Comparison of ENCODE assay signal across 22 mouse cellular contexts in genomic region chr10:3851461-3851860, GRCm38 (mm10).
DNase-seq lines count a peak whose midpoint lies in the region; ATAC-seq and TF ChIP-seq lines count a peak whose summit lies in the region.
"Had no signal": no experiment of that assay in that cellular context is flagged by ENCODE, and none has a peak within 500 bp of the region (broad histone marks: within the 10 kb centered on the region; RNA-seq: fewer than 3 reads in every experiment).

No protein-coding gene starts in this region.

- no peak overlapping the region for H3K4me3 ChIP-seq in heart, embryonic 15.5 days
- no peak overlapping the region for H3K4me3 ChIP-seq in heart, embryonic 11.5 days (ENCODE audit: low read depth, low read length)
- no peak overlapping the region for H3K4me3 ChIP-seq in lung, embryonic 14.5 days (ENCODE audit: low read depth, low read length)
- no peak overlapping the region for H3K4me3 ChIP-seq in embryonic facial prominence, embryonic 13.5 days
- H3K4me3 ChIP-seq in stomach, postnatal 0 days (ENCODE audit: low read depth, low read length), result no peak overlapping the region
- H3K4me3 ChIP-seq: neural tube, embryonic 15.5 days had no signal

- no peaks in the 10 kb centered on the region for H3K27me3 ChIP-seq in heart, embryonic 15.5 days
- no peaks in the 10 kb centered on the region for H3K27me3 ChIP-seq in heart, embryonic 11.5 days (ENCODE audit: control insufficient read depth, insufficient read depth, low read length)
- no peaks in the 10 kb centered on the region for H3K27me3 ChIP-seq in lung, embryonic 14.5 days (ENCODE audit: insufficient read depth, low read length)
- no peaks in the 10 kb centered on the region for H3K27me3 ChIP-seq in embryonic facial prominence, embryonic 13.5 days
- H3K27me3 ChIP-seq in stomach, postnatal 0 days (ENCODE audit: control insufficient read depth, insufficient read depth, low read length), result no peaks in the 10 kb centered on the region
- H3K27me3 ChIP-seq: neural tube, embryonic 15.5 days had no signal

- no peak overlapping the region for H3K9ac ChIP-seq in heart, embryonic 15.5 days
- no peak overlapping the region for H3K9ac ChIP-seq in heart, embryonic 11.5 days (ENCODE audit: low read depth, low read length)
- H3K9ac ChIP-seq in lung, embryonic 14.5 days, result no peak overlapping the region
- H3K9ac ChIP-seq in embryonic facial prominence, embryonic 13.5 days, result no peak overlapping the region
- H3K9ac ChIP-seq in stomach, postnatal 0 days (ENCODE audit: low read length), result no peak overlapping the region
- H3K9ac ChIP-seq: liver, embryonic 14.5 days; neural tube, embryonic 15.5 days had no signal

- no peak for ATAC-seq in heart, embryonic 15.5 days (replicated peaks; ENCODE audit: insufficient number of reproducible peaks, insufficient read depth, low FRiP score, low read depth)
- ATAC-seq in heart, embryonic 11.5 days (replicated peaks; ENCODE audit: insufficient number of reproducible peaks, low FRiP score, low TSS enrichment), result no peak
- ATAC-seq in lung, embryonic 14.5 days (ENCODE audit: insufficient read depth), result peak; percentile 54; the same call in 1 of the 2 replicates
- ATAC-seq in embryonic facial prominence, embryonic 13.5 days (ENCODE audit: insufficient number of reproducible peaks, insufficient read depth, low FRiP score, low TSS enrichment, low read depth), result 0 out of 2 replicates have a peak, but pooled peaks have one; percentile 60
- peak; percentile 51; the same call in 1 of the 2 replicates for ATAC-seq in stomach, postnatal 0 days (ENCODE audit: low FRiP score, low TSS enrichment)
- ATAC-seq: activated CD4-positive, CD25-positive, alpha-beta regulatory T cell, adult 4 months; forebrain, embryonic 14.5 days; hindbrain, embryonic 16.5 days; Patski had no signal

- no peak overlapping the region for H3K4me2 ChIP-seq in heart, embryonic 15.5 days
- no peak overlapping the region for H3K4me2 ChIP-seq in heart, embryonic 11.5 days
- no peak overlapping the region for H3K4me2 ChIP-seq in lung, embryonic 14.5 days
- H3K4me2 ChIP-seq in embryonic facial prominence, embryonic 13.5 days, result no peak overlapping the region
- no peak overlapping the region for H3K4me2 ChIP-seq in stomach, postnatal 0 days (replicated peaks; ENCODE audit: low read depth)
- H3K4me2 ChIP-seq: neural tube, embryonic 15.5 days had no signal

- peaks cover 3% of the 10 kb centered on the region; the same call in 1 of the 2 replicates for H3K4me1 ChIP-seq in heart, embryonic 15.5 days (replicated peaks)
- H3K4me1 ChIP-seq in heart, embryonic 11.5 days (ENCODE audit: control insufficient read depth, insufficient read depth, low read length), result peaks cover 6% of the 10 kb centered on the region
- peaks cover 6% of the 10 kb centered on the region for H3K4me1 ChIP-seq in lung, embryonic 14.5 days (ENCODE audit: insufficient read depth)
- H3K4me1 ChIP-seq in embryonic facial prominence, embryonic 13.5 days, result peaks cover 24% of the 10 kb centered on the region
- H3K4me1 ChIP-seq in stomach, postnatal 0 days (replicated peaks; ENCODE audit: control insufficient read depth, insufficient read depth), result no peaks in the 10 kb centered on the region
- H3K4me1 ChIP-seq: neural tube, embryonic 15.5 days had no signal

- 25% methylated on average over 2 of the region's 2 CpGs for WGBS in heart, embryonic 15.5 days
- WGBS in heart, embryonic 11.5 days (ENCODE audit: insufficient replicate concordance), result 2% methylated on average over 2 of the region's 2 CpGs
- WGBS in lung, embryonic 14.5 days, result 0% methylated on average over 2 of the region's 2 CpGs
- WGBS in embryonic facial prominence, embryonic 13.5 days, result 12% methylated on average over 2 of the region's 2 CpGs
- WGBS in stomach, postnatal 0 days, result 2% methylated on average over 2 of the region's 2 CpGs

- no peak for TF ChIP-seq CTCF in lung, embryonic 14.5 days (IDR thresholded peaks at IDR 0.05; ENCODE audit: low read depth)
- 0 out of 2 replicates have a peak, but pooled peaks have one; percentile 4 for TF ChIP-seq CTCF in stomach, postnatal 0 days (IDR thresholded peaks at IDR 0.05; ENCODE audit: low read depth)

- H3K9me3 ChIP-seq in heart, embryonic 15.5 days (replicated peaks), result no peaks in the 10 kb centered on the region
- 0 out of 2 replicates have a peak, but pooled peaks cover 2% of the 10 kb centered on the region for H3K9me3 ChIP-seq in heart, embryonic 11.5 days (replicated peaks; ENCODE audit: control insufficient read depth, low read length)
- H3K9me3 ChIP-seq in lung, embryonic 14.5 days (ENCODE audit: low read depth, low read length), result no peaks in the 10 kb centered on the region
- H3K9me3 ChIP-seq in embryonic facial prominence, embryonic 13.5 days, result no peaks in the 10 kb centered on the region
- H3K9me3 ChIP-seq in stomach, postnatal 0 days (ENCODE audit: control insufficient read depth, low read length), result no peaks in the 10 kb centered on the region
- H3K9me3 ChIP-seq: neural tube, embryonic 15.5 days had no signal

- 0 out of 2 replicates have a peak overlapping the region, but pooled peaks have one; percentile 1 for H3K27ac ChIP-seq in heart, embryonic 15.5 days
- no peak overlapping the region for H3K27ac ChIP-seq in heart, embryonic 11.5 days (ENCODE audit: low read depth, low read length)
- peak overlapping the region; percentile 25; the same call in 1 of the 2 replicates for H3K27ac ChIP-seq in lung, embryonic 14.5 days (ENCODE audit: low read depth)
- peak overlapping the region; percentile 80 for H3K27ac ChIP-seq in embryonic facial prominence, embryonic 13.5 days
- H3K27ac ChIP-seq in stomach, postnatal 0 days (replicated peaks), result peak overlapping the region; percentile 20; the same call in 1 of the 2 replicates
- H3K27ac ChIP-seq: liver, embryonic 14.5 days; neural tube, embryonic 15.5 days had no signal

- TF ChIP-seq EP300 in stomach, postnatal 0 days (optimal IDR thresholded peaks at IDR 0.05), result no peak

- no peaks in the 10 kb centered on the region for H3K36me3 ChIP-seq in heart, embryonic 15.5 days
- no peaks in the 10 kb centered on the region; the same call in 1 of the 2 replicates for H3K36me3 ChIP-seq in heart, embryonic 11.5 days (ENCODE audit: control insufficient read depth, insufficient read depth, low read length)
- H3K36me3 ChIP-seq in lung, embryonic 14.5 days (ENCODE audit: insufficient read depth), result no peaks in the 10 kb centered on the region
- H3K36me3 ChIP-seq in embryonic facial prominence, embryonic 13.5 days, result no peaks in the 10 kb centered on the region
- H3K36me3 ChIP-seq in stomach, postnatal 0 days (ENCODE audit: control insufficient read depth, insufficient read depth, low read length), result no peaks in the 10 kb centered on the region
- H3K36me3 ChIP-seq: neural tube, embryonic 15.5 days had no signal

- DNase-seq in lung, embryonic 14.5 days, result peak; percentile 41
- no peak for DNase-seq in lung, postnatal 25 days (ENCODE audit: low spot score)
- DNase-seq in stomach, postnatal 0 days (ENCODE audit: low spot score), result no peak
- DNase-seq in thymus, postnatal 10 days (ENCODE audit: low spot score in 2 of 2), result no peak
- DNase-seq: adrenal gland, postnatal 14 days; cerebellum, adult 18-20 months; gastrocnemius, postnatal 36 days; heart, postnatal 10 days; kidney, adult 2 months; left cerebral cortex, postnatal 4 days; lung, postnatal 10 days; right cerebral cortex, postnatal 25 days; thymus, postnatal 4 days had no signal

Comparison
In these comparisons a context has a peak if more than half of its experiments do, and no peak if none do; other contexts are left out.
1. ATAC-seq: peak in lung, embryonic 14.5 days (single experiment), embryonic facial prominence, embryonic 13.5 days (single experiment) and stomach, postnatal 0 days (single experiment); none in heart, embryonic 15.5 days (single experiment) and heart, embryonic 11.5 days (single experiment).